Mouse (Mus musculus): ENCODE measurements around the gene Zmiz1.

Gene Zmiz1

GRCm38 (mm10) chr14:25472096-25472861, 13.3 kb downstream of the Zmiz1 start:
- DNase-seq (ENCODE audit: low read depth, low spot score) = no peak

GRCm38 (mm10) chr14:25472981-25473649, 14.1 kb downstream of the Zmiz1 start:
- DNase-seq (ENCODE audit: low read depth, low spot score) = no peak

GRCm38 (mm10) chr14:25474017-25474416, 15.0 kb downstream of the Zmiz1 start:
- DNase-seq (ENCODE audit: low read depth, low spot score) = no peak

GRCm38 (mm10) chr14:25474732-25475131, 15.7 kb downstream of the Zmiz1 start:
- DNase-seq (ENCODE audit: low read depth, low spot score) = no peak

GRCm38 (mm10) chr14:25476048-25476447, 17.1 kb downstream of the Zmiz1 start:
- no peak for DNase-seq (ENCODE audit: low read depth, low spot score)

GRCm38 (mm10) chr14:25476453-25476852, 17.5 kb downstream of the Zmiz1 start:
- DNase-seq (ENCODE audit: low read depth, low spot score) = no peak

- DNase-seq (ENCODE audit: low read depth, low spot score) = no peak
Observed at GRCm38 (mm10) chr14:25477268-25477667, 18.3 kb downstream of the Zmiz1 start.

GRCm38 (mm10) chr14:25478257-25478656, 19.3 kb downstream of the Zmiz1 start:
- DNase-seq (ENCODE audit: low read depth, low spot score) = no peak

- DNase-seq (ENCODE audit: low read depth, low spot score) = no peak
Observed at GRCm38 (mm10) chr14:25478755-25479154, 19.8 kb downstream of the Zmiz1 start.

- DNase-seq (ENCODE audit: low read depth, low spot score) = no peak
Observed at GRCm38 (mm10) chr14:25479841-25480252, 20.9 kb downstream of the Zmiz1 start.

GRCm38 (mm10) chr14:25480443-25480842, 21.5 kb downstream of the Zmiz1 start:
- no peak for DNase-seq (ENCODE audit: low read depth, low spot score)

- DNase-seq (ENCODE audit: low read depth, low spot score) = no peak
Observed at GRCm38 (mm10) chr14:25480916-25481666, 22.1 kb downstream of the Zmiz1 start.

- DNase-seq (ENCODE audit: low read depth, low spot score) = no peak
Observed at GRCm38 (mm10) chr14:25481667-25482331, 22.8 kb downstream of the Zmiz1 start.

GRCm38 (mm10) chr14:25482404-25482803, 23.4 kb downstream of the Zmiz1 start:
- DNase-seq (ENCODE audit: low read depth, low spot score) = no peak

- DNase-seq (ENCODE audit: low read depth, low spot score) = no peak
Observed at GRCm38 (mm10) chr14:25483285-25483684, 24.3 kb downstream of the Zmiz1 start.

- no peak for DNase-seq (ENCODE audit: low read depth, low spot score)
Observed at GRCm38 (mm10) chr14:25484049-25484448, 25.1 kb downstream of the Zmiz1 start.

GRCm38 (mm10) chr14:25486220-25486619, 27.2 kb downstream of the Zmiz1 start:
- no peak for DNase-seq (ENCODE audit: low read depth, low spot score)

- no peak for DNase-seq (ENCODE audit: low read depth, low spot score)
Observed at GRCm38 (mm10) chr14:25486742-25487469, 27.9 kb downstream of the Zmiz1 start.

GRCm38 (mm10) chr14:25487470-25487955, 28.5 kb downstream of the Zmiz1 start:
- no peak for DNase-seq (ENCODE audit: low read depth, low spot score)

- DNase-seq (ENCODE audit: low read depth, low spot score) = no peak
Observed at GRCm38 (mm10) chr14:25488097-25488613, 29.2 kb downstream of the Zmiz1 start.

Data from telencephalon, adult 2 months (tissue).